Mouse (Mus musculus) heart, adult 9 months (tissue): ENCODE measurements at regions not wholly inside any gene's neighbourhood (a gene's known extent, or its start where the extent isn't known, plus 50 kb on each side); places are given as distances from the start of the nearest gene placed in this dataset.

Source experiments
- DNase-seq, 2 experiments: peaks; one replicate each; pipeline ENCODE4 v3.0.0; 2022; ENCODE audit warnings: low spot score in 2 of 2

GRCm38 (mm10) chr5:74773558-74774429 lies 71.1 kb upstream of the Lnx1 start:
- no peak for DNase-seq

- peak in 1 of 2 experiments; percentile 54 for DNase-seq
Observed at GRCm38 (mm10) chr5:74771121-74771520, 68.4 kb upstream of the Lnx1 start.

GRCm38 (mm10) chr5:74769023-74769422 lies 66.3 kb upstream of the Lnx1 start:
- no peak for DNase-seq

GRCm38 (mm10) chr5:74767993-74768392 lies 65.3 kb upstream of the Lnx1 start:
- DNase-seq: no peak

GRCm38 (mm10) chr5:74766211-74766610 lies 63.5 kb upstream of the Lnx1 start:
- peak in 1 of 2 experiments; percentile 35 for DNase-seq

- DNase-seq: no peak
Observed at GRCm38 (mm10) chr5:74765061-74765767, 62.5 kb upstream of the Lnx1 start.

- DNase-seq: no peak
Observed at GRCm38 (mm10) chr5:74757557-74757956, 54.8 kb upstream of the Lnx1 start.

- DNase-seq: no peak
Observed at GRCm38 (mm10) chr5:74752961-74753360, 50.2 kb upstream of the Lnx1 start.
